ENCODE assay signal across 8 mouse cellular contexts in genomic region chr19:45813263-45813662, GRCm38 (mm10). TPM values are rescaled to one million over a fixed set of nuclear protein-coding genes. Genes with fewer than 3 reads are reported as not detected.
DNase-seq lines count a peak whose midpoint lies in the region; ATAC-seq and TF ChIP-seq lines count a peak whose summit lies in the region.

No protein-coding gene starts in this region.

- no peak; the same call in 1 of the 2 replicates for ATAC-seq in forebrain, embryonic 12.5 days (ENCODE audit: low FRiP score)
- 0 out of 2 replicates have a peak, but pooled peaks have one; percentile 9 for ATAC-seq in forebrain, embryonic 16.5 days
- ATAC-seq in hindbrain, embryonic 16.5 days, result no peak

- no peak overlapping the region; the same call in 1 of the 2 replicates for H3K4me2 ChIP-seq in forebrain, embryonic 12.5 days
- 0 out of 2 replicates have a peak overlapping the region, but pooled peaks have one; percentile 2 for H3K4me2 ChIP-seq in forebrain, embryonic 16.5 days (ENCODE audit: low read length)
- H3K4me2 ChIP-seq in hindbrain, embryonic 16.5 days (ENCODE audit: low read length), result peak overlapping the region; percentile 78

- peak; percentile 81; the same call in 1 of the 2 replicates for TF ChIP-seq CTCF in spleen, adult 2 months (IDR thresholded peaks at IDR 0.05; ENCODE audit: extremely low read depth, insufficient read depth, insufficient read length, insufficient replicate concordance)

- no peaks in the 10 kb centered on the region for H3K9me3 ChIP-seq in forebrain, embryonic 10.5 days
- no peaks in the 10 kb centered on the region for H3K9me3 ChIP-seq in forebrain, embryonic 12.5 days
- no peaks in the 10 kb centered on the region for H3K9me3 ChIP-seq in forebrain, embryonic 16.5 days (ENCODE audit: control insufficient read depth, low read length)
- H3K9me3 ChIP-seq in hindbrain, embryonic 16.5 days (ENCODE audit: control insufficient read depth, low read length), result no peaks in the 10 kb centered on the region

- WGBS in forebrain, embryonic 10.5 days, result 8% methylated on average over 11 of the region's 11 CpGs
- 7% methylated on average over 11 of the region's 11 CpGs for WGBS in forebrain, embryonic 12.5 days
- WGBS in forebrain, embryonic 16.5 days, result 4% methylated on average over 11 of the region's 11 CpGs
- 5% methylated on average over 11 of the region's 11 CpGs for WGBS in hindbrain, embryonic 16.5 days
- WGBS in spleen, adult 2 months, result 6% methylated on average over 11 of the region's 11 CpGs

- H3K27ac ChIP-seq in forebrain, embryonic 10.5 days, result no peak overlapping the region
- no peak overlapping the region for H3K27ac ChIP-seq in forebrain, embryonic 12.5 days
- no peak overlapping the region for H3K27ac ChIP-seq in forebrain, embryonic 16.5 days (ENCODE audit: low read length)
- no peak overlapping the region for H3K27ac ChIP-seq in hindbrain, embryonic 16.5 days (ENCODE audit: low read depth, low read length)
- no peak overlapping the region for H3K27ac ChIP-seq in spleen, adult 2 months (ENCODE audit: insufficient read depth, low read length)

- peaks cover 64% of the 10 kb centered on the region for H3K4me1 ChIP-seq in forebrain, embryonic 10.5 days
- H3K4me1 ChIP-seq in forebrain, embryonic 12.5 days, result peaks cover 48% of the 10 kb centered on the region
- peaks cover 30% of the 10 kb centered on the region for H3K4me1 ChIP-seq in forebrain, embryonic 16.5 days (replicated peaks; ENCODE audit: control insufficient read depth, insufficient read depth, low read length)
- peaks cover 24% of the 10 kb centered on the region for H3K4me1 ChIP-seq in hindbrain, embryonic 16.5 days (ENCODE audit: control insufficient read depth, insufficient read depth, low read depth, low read length)
- no peaks in the 10 kb centered on the region; the same call in 1 of the 2 replicates for H3K4me1 ChIP-seq in spleen, adult 2 months (ENCODE audit: control insufficient read depth, insufficient read depth, insufficient read length)

- H3K36me3 ChIP-seq in forebrain, embryonic 10.5 days (replicated peaks), result peaks cover under 1% of the 10 kb centered on the region; the same call in 1 of the 2 replicates
- no peaks in the 10 kb centered on the region for H3K36me3 ChIP-seq in forebrain, embryonic 12.5 days (replicated peaks)
- no peaks in the 10 kb centered on the region for H3K36me3 ChIP-seq in forebrain, embryonic 16.5 days (ENCODE audit: control insufficient read depth, insufficient read depth)
- H3K36me3 ChIP-seq in hindbrain, embryonic 16.5 days (ENCODE audit: control insufficient read depth, insufficient read depth, low read length), result no peaks in the 10 kb centered on the region
- no peaks in the 10 kb centered on the region; the same call in 1 of the 2 replicates for H3K36me3 ChIP-seq in spleen, adult 2 months (ENCODE audit: control insufficient read depth, insufficient read depth, low read length)

- DNase-seq in forebrain, embryonic 10.5 days (ENCODE audit: extremely low spot score, low spot score), result peak; percentile 81
- peak; percentile 54 for DNase-seq in c-Kit-negative CD71-positive TER-119-positive erythroid progenitor cells, embryonic 14.5 days (ENCODE audit: low read depth, low spot score)
- peak; percentile 84 to 88 for DNase-seq in left cerebral cortex, postnatal 36 days (ENCODE audit: low spot score in 2 of 2)
- DNase-seq in monocyte, adult 2 months (ENCODE audit: low read depth in 1 of 2, low spot score in 2 of 2), result peak; percentile 58 to 70
- DNase-seq in spleen, adult 2 months (ENCODE audit: low read depth in 1 of 2, low spot score in 2 of 2), result peak; percentile 37 to 75

- H3K4me3 ChIP-seq in forebrain, embryonic 10.5 days, result no peak overlapping the region
- H3K4me3 ChIP-seq in forebrain, embryonic 12.5 days (replicated peaks), result no peak overlapping the region
- no peak overlapping the region for H3K4me3 ChIP-seq in forebrain, embryonic 16.5 days (replicated peaks; ENCODE audit: low read length)
- no peak overlapping the region for H3K4me3 ChIP-seq in hindbrain, embryonic 16.5 days (ENCODE audit: low read length)
- H3K4me3 ChIP-seq in spleen, adult 2 months (ENCODE audit: extremely low read depth, insufficient read depth, insufficient read length), result no peak overlapping the region

- H3K27me3 ChIP-seq in forebrain, embryonic 10.5 days (ENCODE audit: poor library complexity, severe bottlenecking), result peaks cover 74% of the 10 kb centered on the region
- H3K27me3 ChIP-seq in forebrain, embryonic 12.5 days, result peaks cover 38% of the 10 kb centered on the region
- no peaks in the 10 kb centered on the region for H3K27me3 ChIP-seq in forebrain, embryonic 16.5 days (replicated peaks; ENCODE audit: control insufficient read depth, insufficient read depth, low read length)
- no peaks in the 10 kb centered on the region for H3K27me3 ChIP-seq in hindbrain, embryonic 16.5 days (replicated peaks; ENCODE audit: control insufficient read depth, insufficient read depth, low read length)
- H3K27me3 ChIP-seq in spleen, adult 2 months (ENCODE audit: control insufficient read depth, insufficient read depth, low read length), result peaks cover 9% of the 10 kb centered on the region; the same call in 1 of the 2 replicates

- intact Hi-C loops in left cerebral cortex, postnatal 36 days (cut with DNase I), result loop anchor here (2.0 to 5.0 kb wide), 2 partner anchors 140 to 199 kb away; no protein-coding TSS in a partner anchor

- TF ChIP-seq POLR2A in spleen, adult 2 months (IDR thresholded peaks at IDR 0.05; ENCODE audit: low read depth, low read length), result no peak

- no peak overlapping the region for H3K9ac ChIP-seq in forebrain, embryonic 12.5 days
- H3K9ac ChIP-seq in forebrain, embryonic 16.5 days (replicated peaks; ENCODE audit: low read depth, low read length), result no peak overlapping the region
- H3K9ac ChIP-seq in hindbrain, embryonic 16.5 days (ENCODE audit: low read depth, low read length), result no peak overlapping the region

RNA-seq across cellular contexts. Expression of gene Kcnip2, which starts 2.6 kb away (rescaled TPM):
- 0.71 and 0.86 TPM in 2 replicates for polyA plus RNA-seq in forebrain, embryonic 10.5 days (2016; fragmentation: Nextera tagmentation; extraction: Ambion mirVana)
- 2.7 and 4.0 TPM in 2 replicates for polyA plus RNA-seq in forebrain, embryonic 12.5 days (2016; fragmentation: Nextera tagmentation; extraction: Ambion mirVana)
- 12.3 and 14.6 TPM in 2 replicates for polyA plus RNA-seq in forebrain, embryonic 16.5 days (2015; fragmentation: Nextera tagmentation; extraction: Ambion mirVana)
- polyA plus RNA-seq in hindbrain, embryonic 16.5 days (2015; fragmentation: Nextera tagmentation; extraction: Ambion mirVana), result 17.0 and 19.2 TPM in 2 replicates
- 100 to 1,000 TPM; 134 to 147 TPM for total RNA-seq in left cerebral cortex, postnatal 36 days (2021)
- 1.5 and 1.8 TPM in 2 replicates for polyA plus RNA-seq in spleen, adult 2 months (2012; rRNA removed)

RNA-seq across cellular contexts. Expression of gene Mgea5, which starts 29.6 kb away (rescaled TPM):
- 59.2 and 63.9 TPM in 2 replicates for polyA plus RNA-seq in forebrain, embryonic 10.5 days (2016; fragmentation: Nextera tagmentation; extraction: Ambion mirVana)
- polyA plus RNA-seq in forebrain, embryonic 12.5 days (2016; fragmentation: Nextera tagmentation; extraction: Ambion mirVana), result 94.7 and 105 TPM in 2 replicates
- 77.0 and 90.5 TPM in 2 replicates for polyA plus RNA-seq in forebrain, embryonic 16.5 days (2015; fragmentation: Nextera tagmentation; extraction: Ambion mirVana)
- polyA plus RNA-seq in hindbrain, embryonic 16.5 days (2015; fragmentation: Nextera tagmentation; extraction: Ambion mirVana), result 63.7 and 68.3 TPM in 2 replicates
- total RNA-seq in left cerebral cortex, postnatal 36 days (2021), result 100 to 1,000 TPM; 143 to 168 TPM
- polyA plus RNA-seq in spleen, adult 2 months (2012; rRNA removed), result 18.9 and 21.1 TPM in 2 replicates
